Mouse (Mus musculus): Measurements from ENCODE around the gene Caln1. TPM values are rescaled to one million over a fixed set of nuclear protein-coding genes. Genes with fewer than 3 reads are reported as not detected.

The Caln1 gene
- polyA plus RNA-seq, 1 experiment from 2014 or later, result not detected

GRCm38 (mm10) chr5:130368236-130368635 lies 1.0 kb upstream of the Caln1 start:
- no peak overlapping the region for H3K9ac ChIP-seq (replicated peaks; ENCODE audit: low read depth, low read length)
- no peaks in the 10 kb centered on the region for H3K36me3 ChIP-seq (ENCODE audit: control insufficient read depth, insufficient read depth, low read length)
- 78% methylated on average over 6 of the region's 6 CpGs for whole genome bisulfite sequencing
- no peak for ATAC-seq (ENCODE audit: insufficient number of reproducible peaks, insufficient read depth, low FRiP score, low read depth)
- no peak overlapping the region for H3K27ac ChIP-seq (ENCODE audit: low read length)
- H3K4me2 ChIP-seq (replicated peaks; ENCODE audit: low read depth, low read length), result no peak overlapping the region
- H3K9me3 ChIP-seq (ENCODE audit: control insufficient read depth, low read depth, low read length), result no peaks in the 10 kb centered on the region
- no peak overlapping the region for H3K4me3 ChIP-seq (ENCODE audit: low read depth, low read length)
- H3K4me1 ChIP-seq (ENCODE audit: control insufficient read depth, insufficient read depth, low read length), result no peaks in the 10 kb centered on the region
- H3K27me3 ChIP-seq (ENCODE audit: control insufficient read depth, insufficient read depth, low read length), result no peaks in the 10 kb centered on the region

- H3K9me3 ChIP-seq (ENCODE audit: control insufficient read depth, low read depth, low read length), result no peaks in the 10 kb centered on the region
- H3K27ac ChIP-seq (ENCODE audit: low read length), result no peak overlapping the region
- no peak overlapping the region for H3K9ac ChIP-seq (replicated peaks; ENCODE audit: low read depth, low read length)
- no peaks in the 10 kb centered on the region for H3K36me3 ChIP-seq (ENCODE audit: control insufficient read depth, insufficient read depth, low read length)
- no peak overlapping the region for H3K4me3 ChIP-seq (ENCODE audit: low read depth, low read length)
- no peaks in the 10 kb centered on the region for H3K4me1 ChIP-seq (ENCODE audit: control insufficient read depth, insufficient read depth, low read length)
- H3K27me3 ChIP-seq (ENCODE audit: control insufficient read depth, insufficient read depth, low read length), result no peaks in the 10 kb centered on the region
- ATAC-seq (ENCODE audit: insufficient number of reproducible peaks, insufficient read depth, low FRiP score, low read depth), result no peak
- WGBS, result 89% methylated on average over 3 of the region's 3 CpGs
- no peak overlapping the region for H3K4me2 ChIP-seq (replicated peaks; ENCODE audit: low read depth, low read length)
These were observed 6.2 kb downstream of the Caln1 start for GRCm38 (mm10) chr5:130375411-130375810.

GRCm38 (mm10) chr5:130384222-130384912 lies 15.1 kb downstream of the Caln1 start, which contains the start of gene A330070K13Rik:
Gene A330070K13Rik (minus strand): TSS chr5:130384631.
- Histone ChIP-seq H3K27ac (ENCODE audit: low read length) (no peak within 1 kb of the TSS), H3K4me2 (replicated peaks; ENCODE audit: low read depth, low read length) (no peak within 1 kb of the TSS), H3K4me3 (ENCODE audit: low read depth, low read length) (no peak within 1 kb of the TSS), H3K27me3 (ENCODE audit: control insufficient read depth, insufficient read depth, low read length) (no peaks in the 10 kb centered on the region), H3K36me3 (ENCODE audit: control insufficient read depth, insufficient read depth, low read length) (no peaks in the 10 kb centered on the region), H3K9me3 (ENCODE audit: control insufficient read depth, low read depth, low read length) (no peaks in the 10 kb centered on the region), H3K9ac (replicated peaks; ENCODE audit: low read depth, low read length) (no peak within 1 kb of the TSS), H3K4me1 (ENCODE audit: control insufficient read depth, insufficient read depth, low read length) (no peaks in the 10 kb centered on the region)
- 18% methylated on average over 13 of the region's 13 CpGs for WGBS
- ATAC-seq (ENCODE audit: insufficient number of reproducible peaks, insufficient read depth, low FRiP score, low read depth), result no peak

GRCm38 (mm10) chr5:130386418-130386817 lies 17.2 kb downstream of the Caln1 start:
- H3K4me3 ChIP-seq (ENCODE audit: low read depth, low read length), result no peak overlapping the region
- no peak for ATAC-seq (ENCODE audit: insufficient number of reproducible peaks, insufficient read depth, low FRiP score, low read depth)
- H3K4me2 ChIP-seq (replicated peaks; ENCODE audit: low read depth, low read length), result no peak overlapping the region
- no peak overlapping the region for H3K9ac ChIP-seq (replicated peaks; ENCODE audit: low read depth, low read length)
- no peaks in the 10 kb centered on the region for H3K27me3 ChIP-seq (ENCODE audit: control insufficient read depth, insufficient read depth, low read length)
- H3K36me3 ChIP-seq (ENCODE audit: control insufficient read depth, insufficient read depth, low read length), result no peaks in the 10 kb centered on the region
- WGBS, result 70% methylated on average over 7 of the region's 7 CpGs
- no peaks in the 10 kb centered on the region for H3K9me3 ChIP-seq (ENCODE audit: control insufficient read depth, low read depth, low read length)
- H3K27ac ChIP-seq (ENCODE audit: low read length), result no peak overlapping the region
- H3K4me1 ChIP-seq (ENCODE audit: control insufficient read depth, insufficient read depth, low read length), result no peaks in the 10 kb centered on the region

GRCm38 (mm10) chr5:130393618-130394355 lies 24.5 kb downstream of the Caln1 start:
- Histone ChIP-seq H3K36me3 (ENCODE audit: control insufficient read depth, insufficient read depth, low read length) (no peaks in the 10 kb centered on the region), H3K27ac (ENCODE audit: low read length) (no peak overlapping the region), H3K4me3 (ENCODE audit: low read depth, low read length) (no peak overlapping the region), H3K27me3 (ENCODE audit: control insufficient read depth, insufficient read depth, low read length) (no peaks in the 10 kb centered on the region), H3K9ac (replicated peaks; ENCODE audit: low read depth, low read length) (no peak overlapping the region), H3K4me2 (replicated peaks; ENCODE audit: low read depth, low read length) (no peak overlapping the region), H3K4me1 (ENCODE audit: control insufficient read depth, insufficient read depth, low read length) (no peaks in the 10 kb centered on the region), H3K9me3 (ENCODE audit: control insufficient read depth, low read depth, low read length) (no peaks in the 10 kb centered on the region)
- 52% methylated on average over 8 of the region's 8 CpGs for WGBS
- no peak for ATAC-seq (ENCODE audit: insufficient number of reproducible peaks, insufficient read depth, low FRiP score, low read depth)

GRCm38 (mm10) chr5:130394386-130394785 lies 25.1 kb downstream of the Caln1 start:
- H3K4me2 ChIP-seq (replicated peaks; ENCODE audit: low read depth, low read length), result no peak overlapping the region
- ATAC-seq (ENCODE audit: insufficient number of reproducible peaks, insufficient read depth, low FRiP score, low read depth), result no peak
- no peak overlapping the region for H3K4me3 ChIP-seq (ENCODE audit: low read depth, low read length)
- 74% methylated on average over 8 of the region's 8 CpGs for WGBS
- H3K4me1 ChIP-seq (ENCODE audit: control insufficient read depth, insufficient read depth, low read length), result no peaks in the 10 kb centered on the region
- H3K27me3 ChIP-seq (ENCODE audit: control insufficient read depth, insufficient read depth, low read length), result no peaks in the 10 kb centered on the region
- H3K9ac ChIP-seq (replicated peaks; ENCODE audit: low read depth, low read length), result no peak overlapping the region
- H3K9me3 ChIP-seq (ENCODE audit: control insufficient read depth, low read depth, low read length), result no peaks in the 10 kb centered on the region
- no peak overlapping the region for H3K27ac ChIP-seq (ENCODE audit: low read length)
- H3K36me3 ChIP-seq (ENCODE audit: control insufficient read depth, insufficient read depth, low read length), result no peaks in the 10 kb centered on the region

- Histone ChIP-seq H3K9ac (replicated peaks; ENCODE audit: low read depth, low read length) (no peak overlapping the region), H3K4me1 (ENCODE audit: control insufficient read depth, insufficient read depth, low read length) (no peaks in the 10 kb centered on the region), H3K9me3 (ENCODE audit: control insufficient read depth, low read depth, low read length) (no peaks in the 10 kb centered on the region), H3K4me3 (ENCODE audit: low read depth, low read length) (no peak overlapping the region), H3K27ac (ENCODE audit: low read length) (no peak overlapping the region), H3K27me3 (ENCODE audit: control insufficient read depth, insufficient read depth, low read length) (no peaks in the 10 kb centered on the region), H3K4me2 (replicated peaks; ENCODE audit: low read depth, low read length) (no peak overlapping the region), H3K36me3 (ENCODE audit: control insufficient read depth, insufficient read depth, low read length) (no peaks in the 10 kb centered on the region)
- WGBS, result 65% methylated on average over 6 of the region's 6 CpGs
- no peak for ATAC-seq (ENCODE audit: insufficient number of reproducible peaks, insufficient read depth, low FRiP score, low read depth)
These were observed 25.9 kb downstream of the Caln1 start for GRCm38 (mm10) chr5:130395142-130395541.

GRCm38 (mm10) chr5:130400136-130400917 lies 31.1 kb downstream of the Caln1 start:
- no peaks in the 10 kb centered on the region for H3K9me3 ChIP-seq (ENCODE audit: control insufficient read depth, low read depth, low read length)
- no peaks in the 10 kb centered on the region for H3K36me3 ChIP-seq (ENCODE audit: control insufficient read depth, insufficient read depth, low read length)
- no peak overlapping the region for H3K4me2 ChIP-seq (replicated peaks; ENCODE audit: low read depth, low read length)
- H3K9ac ChIP-seq (replicated peaks; ENCODE audit: low read depth, low read length), result no peak overlapping the region
- no peaks in the 10 kb centered on the region for H3K27me3 ChIP-seq (ENCODE audit: control insufficient read depth, insufficient read depth, low read length)
- no peak for ATAC-seq (ENCODE audit: insufficient number of reproducible peaks, insufficient read depth, low FRiP score, low read depth)
- H3K4me1 ChIP-seq (ENCODE audit: control insufficient read depth, insufficient read depth, low read length), result no peaks in the 10 kb centered on the region
- H3K4me3 ChIP-seq (ENCODE audit: low read depth, low read length), result no peak overlapping the region
- no peak overlapping the region for H3K27ac ChIP-seq (ENCODE audit: low read length)
- 90% methylated on average over 8 of the region's 8 CpGs for WGBS

Data from stomach, embryonic 14.5 days (tissue).